Mouse (Mus musculus): Measurements from ENCODE around the gene Mettl14. TPM values are rescaled to one million over a fixed set of nuclear protein-coding genes. Genes with fewer than 3 reads are reported as not detected.
"Not testable (repeated sequence)": the region's sequence is repeated elsewhere in the genome, so short reads cannot be mapped to it uniquely, and the experiment has no call there.

Mettl14 gene
- total RNA-seq, 1 experiment from 2014 or later = 54.1 TPM

DNA sequence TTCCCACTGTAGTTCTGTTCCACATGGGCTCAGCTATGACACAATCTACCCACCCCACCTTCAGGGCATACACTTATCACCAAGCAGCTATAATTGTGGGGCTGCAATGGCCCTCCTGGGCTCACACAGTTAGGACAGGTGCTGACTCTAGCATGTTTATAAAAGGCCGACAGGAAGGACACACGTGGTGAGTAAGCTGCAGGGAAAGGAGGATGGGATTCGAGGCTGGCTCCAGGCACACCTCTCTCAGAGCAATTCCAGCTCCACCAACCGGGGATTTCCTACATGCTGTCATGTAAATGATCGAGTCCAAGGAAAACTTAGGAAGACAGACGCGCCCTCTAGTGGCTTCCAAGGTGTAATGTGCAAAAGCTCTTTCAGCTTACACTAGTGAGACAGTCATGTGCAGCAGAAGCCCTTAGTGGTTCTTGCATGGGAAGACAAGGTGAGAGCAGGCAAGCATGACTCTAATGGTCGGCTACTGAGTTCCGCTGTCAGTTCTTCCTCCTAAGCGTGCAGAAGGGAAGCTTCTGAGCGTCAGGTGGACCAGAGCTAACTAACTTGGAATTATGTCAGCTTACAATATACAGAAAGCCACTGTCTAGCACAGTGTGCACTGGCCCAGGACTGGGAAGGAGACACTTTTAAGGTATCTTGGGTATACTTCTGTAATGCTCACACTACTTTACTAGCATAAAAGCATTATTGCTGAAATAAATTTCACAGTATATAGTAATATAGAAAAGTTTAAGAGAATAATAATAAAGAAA lies 14.0 kb downstream of the Mettl14 start:
- no peak for ATAC-seq (replicated peaks in 1 of 2; ENCODE audit: insufficient read depth in 1 of 2, low FRiP score in 2 of 2, low TSS enrichment in 1 of 2, low read depth in 1 of 2, poor library complexity in 2 of 2, severe bottlenecking in 2 of 2)

DNA sequence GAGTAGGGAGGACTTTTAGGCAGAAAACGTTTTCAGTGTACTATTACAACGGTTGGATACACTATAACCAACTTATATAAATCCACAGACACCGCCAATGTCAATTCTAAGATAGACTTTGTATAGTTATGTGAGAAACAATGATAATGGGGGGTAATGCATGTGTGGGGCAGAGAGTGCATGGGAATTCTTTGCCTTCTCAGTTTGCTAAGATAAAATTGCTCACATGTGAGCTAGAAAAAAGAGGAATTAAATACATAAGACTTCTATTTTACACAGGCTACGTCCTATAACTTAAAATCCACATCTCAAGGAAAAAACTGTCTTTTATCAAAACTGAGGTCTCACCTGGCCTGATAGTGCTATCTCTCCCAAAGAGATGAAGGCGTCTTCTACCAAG lies 15.0 kb downstream of the Mettl14 start:
- no peak for ATAC-seq (replicated peaks in 1 of 2; ENCODE audit: insufficient read depth in 1 of 2, low FRiP score in 2 of 2, low TSS enrichment in 1 of 2, low read depth in 1 of 2, poor library complexity in 2 of 2, severe bottlenecking in 2 of 2)

DNA sequence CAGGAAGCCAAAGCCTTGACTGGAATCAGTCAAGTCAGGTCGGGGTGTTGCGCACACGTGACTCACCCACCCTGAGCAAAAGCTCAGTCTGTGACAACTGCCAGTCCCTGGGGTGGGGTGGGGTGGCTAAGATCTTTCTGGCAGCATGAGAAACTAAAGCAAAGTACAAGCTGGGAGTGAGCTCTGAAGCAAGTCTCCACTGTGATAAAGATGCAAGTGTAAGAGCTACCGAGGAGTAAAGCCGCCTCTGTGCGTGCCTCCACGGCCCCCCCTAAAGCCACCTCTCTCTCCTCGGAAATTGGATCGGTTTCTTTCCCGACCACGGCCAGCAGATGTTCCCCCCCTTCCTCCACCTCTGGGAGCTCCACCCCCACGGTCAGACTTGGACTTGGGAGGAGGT lies 16.7 kb downstream of the Mettl14 start:
- ATAC-seq (replicated peaks in 1 of 2; ENCODE audit: insufficient read depth in 1 of 2, low FRiP score in 2 of 2, low TSS enrichment in 1 of 2, low read depth in 1 of 2, poor library complexity in 2 of 2, severe bottlenecking in 2 of 2) = no peak

DNA sequence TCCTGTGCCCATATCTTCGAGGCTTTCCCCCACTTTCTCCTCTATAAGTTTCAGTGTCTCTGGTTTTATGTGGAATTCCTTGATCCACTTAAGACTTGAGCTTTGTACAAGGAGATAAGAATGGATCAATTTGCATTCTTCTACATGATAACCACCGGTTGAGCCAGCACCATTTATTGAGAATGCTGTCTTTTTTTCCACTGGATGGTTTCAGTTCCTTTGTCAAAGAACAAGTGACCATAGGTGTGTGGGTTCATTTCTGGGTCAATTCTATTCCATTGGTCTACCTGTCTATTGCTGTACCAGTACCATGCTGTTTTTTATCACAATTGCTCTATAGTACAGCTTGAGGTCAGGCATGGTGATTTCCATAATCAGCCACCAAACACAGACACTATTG lies 19.1 kb downstream of the Mettl14 start:
- ATAC-seq (replicated peaks in 1 of 2; ENCODE audit: insufficient read depth in 1 of 2, low FRiP score in 2 of 2, low TSS enrichment in 1 of 2, low read depth in 1 of 2, poor library complexity in 2 of 2, severe bottlenecking in 2 of 2) = not testable (repeated sequence)

- no peak for ATAC-seq (replicated peaks in 1 of 2; ENCODE audit: insufficient read depth in 1 of 2, low FRiP score in 2 of 2, low TSS enrichment in 1 of 2, low read depth in 1 of 2, poor library complexity in 2 of 2, severe bottlenecking in 2 of 2)
Observed at GRCm38 (mm10) chr3:123356377-123356991, 29.4 kb downstream of the Mettl14 start.

DNA sequence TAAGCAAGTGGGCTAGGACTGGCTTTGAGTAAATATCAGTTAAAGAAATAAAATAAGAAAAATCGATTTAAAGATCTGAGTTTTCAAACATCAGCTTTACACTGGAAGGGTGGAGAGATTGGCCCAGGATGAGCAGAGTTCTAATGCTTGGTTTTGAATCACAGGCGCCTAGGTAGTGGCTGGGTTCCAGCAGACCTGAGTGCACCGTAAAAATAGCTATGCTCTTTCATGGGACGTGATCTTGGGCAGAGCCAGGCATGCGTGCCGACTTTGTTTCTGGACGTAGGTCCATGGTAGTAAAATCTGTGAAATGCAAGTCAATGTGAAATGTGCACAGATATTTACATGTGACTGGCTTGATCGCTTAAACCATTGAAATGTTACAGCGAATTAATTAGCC lies 31.5 kb downstream of the Mettl14 start:
- no peak for ATAC-seq (replicated peaks in 1 of 2; ENCODE audit: insufficient read depth in 1 of 2, low FRiP score in 2 of 2, low TSS enrichment in 1 of 2, low read depth in 1 of 2, poor library complexity in 2 of 2, severe bottlenecking in 2 of 2)

- ATAC-seq (replicated peaks in 1 of 2; ENCODE audit: insufficient read depth in 1 of 2, low FRiP score in 2 of 2, low TSS enrichment in 1 of 2, low read depth in 1 of 2, poor library complexity in 2 of 2, severe bottlenecking in 2 of 2) = no peak
Observed at GRCm38 (mm10) chr3:123353661-123354060, 32.2 kb downstream of the Mettl14 start.

DNA sequence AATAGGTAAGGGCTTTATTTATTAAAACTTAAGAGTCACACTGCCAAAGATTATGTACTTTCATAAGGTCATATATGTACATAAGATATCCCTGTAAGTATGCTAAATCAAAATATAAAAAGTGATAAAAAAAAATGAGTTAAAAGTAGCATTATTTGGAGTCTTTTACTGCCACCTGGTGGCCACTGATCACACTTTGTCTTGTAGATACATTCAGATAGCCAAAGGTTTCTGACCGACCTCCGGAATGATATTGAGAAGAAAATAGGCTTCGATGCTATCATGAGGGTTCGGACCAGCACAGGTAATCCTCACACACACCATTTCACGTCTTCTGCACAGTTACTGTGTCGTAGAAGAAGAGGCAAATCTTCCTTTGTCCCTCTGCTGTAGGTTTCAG lies 32.7 kb downstream of the Mettl14 start:
- no peak for ATAC-seq (replicated peaks in 1 of 2; ENCODE audit: insufficient read depth in 1 of 2, low FRiP score in 2 of 2, low TSS enrichment in 1 of 2, low read depth in 1 of 2, poor library complexity in 2 of 2, severe bottlenecking in 2 of 2)

DNA sequence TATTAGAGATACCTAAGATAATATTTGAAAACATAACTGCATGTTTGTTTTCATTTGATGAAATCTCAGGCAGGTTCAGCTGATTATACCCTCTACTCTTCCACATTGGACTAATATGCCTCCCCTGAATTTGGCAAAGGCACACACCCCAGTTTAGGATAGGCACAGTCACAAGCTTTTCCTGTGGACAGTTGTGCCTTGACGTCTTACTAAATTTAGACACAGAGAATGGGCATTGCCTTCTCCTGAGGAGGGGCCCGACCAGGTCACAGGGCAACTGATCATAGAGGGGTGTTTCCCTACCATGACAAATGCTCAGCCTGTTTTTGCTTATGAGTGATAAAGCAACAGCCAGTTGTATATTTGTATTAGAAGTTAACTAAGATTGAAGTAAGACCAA lies 34.4 kb downstream of the Mettl14 start:
- ATAC-seq (replicated peaks in 1 of 2; ENCODE audit: insufficient read depth in 1 of 2, low FRiP score in 2 of 2, low TSS enrichment in 1 of 2, low read depth in 1 of 2, poor library complexity in 2 of 2, severe bottlenecking in 2 of 2) = no peak

GRCm38 (mm10) chr3:123350602-123351001 lies 35.3 kb downstream of the Mettl14 start:
- no peak for ATAC-seq (replicated peaks in 1 of 2; ENCODE audit: insufficient read depth in 1 of 2, low FRiP score in 2 of 2, low TSS enrichment in 1 of 2, low read depth in 1 of 2, poor library complexity in 2 of 2, severe bottlenecking in 2 of 2)

GRCm38 (mm10) chr3:123348080-123348802 lies 37.7 kb downstream of the Mettl14 start:
- ATAC-seq (replicated peaks in 1 of 2; ENCODE audit: insufficient read depth in 1 of 2, low FRiP score in 2 of 2, low TSS enrichment in 1 of 2, low read depth in 1 of 2, poor library complexity in 2 of 2, severe bottlenecking in 2 of 2) = no peak

- no peak for ATAC-seq (replicated peaks in 1 of 2; ENCODE audit: insufficient read depth in 1 of 2, low FRiP score in 2 of 2, low TSS enrichment in 1 of 2, low read depth in 1 of 2, poor library complexity in 2 of 2, severe bottlenecking in 2 of 2)
Observed at GRCm38 (mm10) chr3:123343690-123344089, 42.2 kb downstream of the Mettl14 start.

- no peak for ATAC-seq (replicated peaks in 1 of 2; ENCODE audit: insufficient read depth in 1 of 2, low FRiP score in 2 of 2, low TSS enrichment in 1 of 2, low read depth in 1 of 2, poor library complexity in 2 of 2, severe bottlenecking in 2 of 2)
Observed at GRCm38 (mm10) chr3:123341049-123341448, 44.9 kb downstream of the Mettl14 start.

DNA sequence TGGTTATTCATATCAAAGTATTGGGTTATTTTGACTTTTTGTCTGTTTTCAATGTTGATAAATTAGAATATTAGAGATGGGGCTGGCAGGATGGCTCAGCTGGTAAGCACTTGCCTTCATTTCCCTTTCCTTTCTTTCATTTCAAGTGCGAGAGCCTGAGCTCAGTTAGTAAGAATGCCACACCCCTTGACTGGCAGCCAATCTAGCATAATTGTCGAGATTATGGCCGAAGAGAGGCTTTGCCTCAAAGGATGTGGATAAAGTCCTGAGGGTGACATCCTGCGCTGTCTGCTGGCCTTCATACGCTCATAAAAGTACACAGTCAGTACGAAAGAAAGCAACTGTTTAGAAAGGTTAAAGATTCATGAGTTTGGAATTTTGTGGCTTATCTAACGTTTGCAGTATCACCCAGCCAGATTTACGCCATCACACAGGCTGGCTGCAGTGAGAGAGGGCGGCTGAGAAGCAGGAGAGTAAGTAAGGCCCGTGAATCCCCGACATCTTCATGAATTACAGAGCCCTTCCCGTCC lies 47.2 kb downstream of the Mettl14 start:
- no peak for ATAC-seq (replicated peaks in 1 of 2; ENCODE audit: insufficient read depth in 1 of 2, low FRiP score in 2 of 2, low TSS enrichment in 1 of 2, low read depth in 1 of 2, poor library complexity in 2 of 2, severe bottlenecking in 2 of 2)

DNA sequence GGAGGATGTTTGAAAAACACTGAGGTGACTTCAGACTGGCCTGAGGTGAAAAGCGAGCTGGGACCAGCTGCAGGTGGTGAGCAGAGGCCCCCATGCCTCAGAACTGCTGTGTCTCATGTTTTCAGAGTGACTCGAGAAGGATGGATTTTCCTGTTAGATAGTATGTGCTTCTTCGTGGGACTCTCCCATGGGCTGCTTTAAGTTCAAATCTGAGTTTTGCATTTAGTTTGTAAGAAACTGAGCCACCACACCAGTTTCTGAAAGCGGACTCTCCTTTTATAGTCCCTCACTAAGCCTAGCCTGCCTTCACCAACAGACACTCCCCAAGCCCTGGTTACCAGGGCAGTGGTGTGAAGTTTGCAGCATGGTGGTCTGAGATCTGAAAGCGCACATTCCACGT lies 48.1 kb downstream of the Mettl14 start:
- ATAC-seq (replicated peaks in 1 of 2; ENCODE audit: insufficient read depth in 1 of 2, low FRiP score in 2 of 2, low TSS enrichment in 1 of 2, low read depth in 1 of 2, poor library complexity in 2 of 2, severe bottlenecking in 2 of 2) = no peak

DNA sequence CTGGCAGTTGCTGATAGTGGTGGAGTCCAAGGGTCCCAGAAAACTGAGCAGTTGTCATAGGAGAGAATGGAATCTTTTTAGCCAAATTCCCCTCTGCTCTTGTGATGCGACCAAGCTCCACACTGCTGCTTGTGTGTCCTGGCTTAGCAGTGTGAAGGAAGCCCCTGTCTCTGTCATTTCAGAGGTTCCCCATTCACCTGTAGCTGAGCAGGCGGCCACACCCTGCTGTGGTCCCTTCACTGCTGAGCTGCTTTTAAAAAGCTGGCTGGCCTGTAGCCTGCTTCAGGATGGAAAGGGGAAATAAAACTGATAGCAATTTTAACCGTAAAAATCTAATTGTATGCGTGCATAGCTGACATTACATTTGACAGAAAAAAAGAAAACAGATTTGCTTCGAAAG lies 49.0 kb downstream of the Mettl14 start:
- no peak for ATAC-seq (replicated peaks in 1 of 2; ENCODE audit: insufficient read depth in 1 of 2, low FRiP score in 2 of 2, low TSS enrichment in 1 of 2, low read depth in 1 of 2, poor library complexity in 2 of 2, severe bottlenecking in 2 of 2)

- no peak for ATAC-seq (replicated peaks in 1 of 2; ENCODE audit: insufficient read depth in 1 of 2, low FRiP score in 2 of 2, low TSS enrichment in 1 of 2, low read depth in 1 of 2, poor library complexity in 2 of 2, severe bottlenecking in 2 of 2)
Observed at GRCm38 (mm10) chr3:123336455-123336854, 49.5 kb downstream of the Mettl14 start.

DNA sequence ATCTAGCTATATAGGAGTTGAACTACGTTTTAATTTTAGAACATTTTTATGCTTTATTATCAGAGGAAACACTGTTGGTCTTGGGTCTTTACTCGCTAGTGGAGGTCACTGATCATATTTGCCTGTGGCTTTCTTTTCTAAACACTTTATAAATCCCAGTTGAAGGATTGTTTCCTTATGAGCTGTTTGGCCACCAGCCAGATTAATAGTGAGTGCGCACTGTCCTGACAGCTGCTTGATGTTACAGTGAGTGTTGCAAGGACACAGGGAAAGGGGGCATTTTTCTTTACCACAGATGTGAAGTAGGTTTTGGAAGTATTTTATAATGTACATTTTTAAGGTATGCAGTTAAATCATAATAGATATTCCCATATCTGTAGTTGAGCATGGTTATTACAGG lies 50.4 kb downstream of the Mettl14 start:
- no peak for ATAC-seq (replicated peaks in 1 of 2; ENCODE audit: insufficient read depth in 1 of 2, low FRiP score in 2 of 2, low TSS enrichment in 1 of 2, low read depth in 1 of 2, poor library complexity in 2 of 2, severe bottlenecking in 2 of 2)
